Mouse (Mus musculus) lung, adult 2 months (tissue): ENCODE data around the gene Fsip1.

Source experiments
- CTCF ChIP-seq: fragments of 200-500 bp; IDR thresholded peaks from 2 replicates; pipeline ENCODE4 v1.5.1; 2011; ENCODE audit warnings: mild to moderate bottlenecking, low read length, control low read depth; ENCODE audit not compliant: insufficient read depth
- POLR2A ChIP-seq: fragments of 200-500 bp; IDR thresholded peaks from 2 replicates; pipeline ENCODE4 v1.6.1; 2011; ENCODE audit warnings: low read depth, mild to moderate bottlenecking, control low read depth, low read length, borderline replicate concordance; ENCODE audit errors: extremely low read depth

DNA sequence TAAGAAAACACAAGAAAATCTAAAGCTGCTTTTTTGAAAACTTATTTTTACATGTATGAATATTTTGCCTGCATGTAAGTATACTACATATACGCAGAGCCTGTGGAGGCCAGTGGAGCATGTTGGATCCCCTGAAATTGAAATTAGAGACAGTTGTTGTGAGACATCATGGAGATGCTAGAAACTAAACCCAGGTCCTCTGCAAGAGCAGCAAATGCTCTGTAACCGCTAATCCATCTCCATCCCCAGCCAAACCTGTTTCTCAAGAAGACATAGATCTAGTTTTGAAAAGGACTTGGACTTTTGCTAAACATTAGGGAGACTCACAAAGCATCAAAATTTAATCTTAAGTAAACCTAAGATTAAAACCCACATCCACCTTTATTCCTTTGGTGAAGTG lies 95.8 kb downstream of the Fsip1 start:
- TF ChIP-seq CTCF = no peak
- no peak for TF ChIP-seq POLR2A
